In the genomic region with DNA sequence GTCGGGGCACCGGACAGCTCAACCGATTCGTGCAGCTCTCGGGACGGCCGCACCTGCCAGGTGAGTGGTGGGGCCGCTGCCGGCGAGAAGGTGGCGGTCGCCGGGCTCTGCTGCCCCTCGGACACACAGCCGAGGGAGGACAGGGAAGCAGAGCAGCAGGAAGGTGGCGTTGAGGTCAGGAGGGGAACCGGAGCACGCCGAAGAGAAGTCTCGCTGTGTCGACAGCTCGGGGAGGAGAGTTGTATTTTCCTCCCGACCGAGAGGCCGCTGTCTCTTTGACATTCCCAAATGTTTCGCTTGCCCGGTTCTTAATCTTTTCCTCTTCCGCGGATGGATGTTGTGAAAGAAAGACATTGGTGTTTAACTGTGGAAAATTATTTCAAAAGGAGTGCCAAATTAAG, we compare ENCODE assay signal across 7 mouse cellular contexts. TPM values are rescaled to one million over a fixed set of nuclear protein-coding genes. Genes with fewer than 3 reads are reported as not detected.
DNase-seq lines count a peak whose midpoint lies in the region; ATAC-seq and TF ChIP-seq lines count a peak whose summit lies in the region.

No protein-coding gene starts in this region.

- WGBS in lung, embryonic 16.5 days: under 1% methylated on average over 29 of the region's 29 CpGs
- WGBS in stomach, postnatal 0 days: under 1% methylated on average over 29 of the region's 29 CpGs

- H3K9ac ChIP-seq in lung, embryonic 16.5 days (ENCODE audit: low read length): peak overlapping the region; percentile 87
- H3K9ac ChIP-seq in stomach, postnatal 0 days (ENCODE audit: low read length): peak overlapping the region; percentile 91

- H3K4me1 ChIP-seq in cortical plate, adult 2 months (ENCODE audit: control insufficient read depth, insufficient read depth, low read length): peaks cover 4% of the 10 kb centered on the region; the same call in 1 of the 2 replicates
- no peaks in the 10 kb centered on the region; the same call in 1 of the 2 replicates for H3K4me1 ChIP-seq in lung, embryonic 16.5 days (replicated peaks; ENCODE audit: control insufficient read depth, insufficient read depth, low read length)
- no peaks in the 10 kb centered on the region for H3K4me1 ChIP-seq in stomach, postnatal 0 days (replicated peaks; ENCODE audit: control insufficient read depth, insufficient read depth)

- TF ChIP-seq POLR2A in cortical plate, adult 2 months (IDR thresholded peaks at IDR 0.05; ENCODE audit: extremely low read depth, insufficient read depth, low read length): no peak

- H3K9me3 ChIP-seq in lung, embryonic 16.5 days (ENCODE audit: control insufficient read depth, low read length): no peaks in the 10 kb centered on the region
- no peaks in the 10 kb centered on the region for H3K9me3 ChIP-seq in stomach, postnatal 0 days (ENCODE audit: control insufficient read depth, low read length)

- 0 out of 2 replicates have a peak, but pooled peaks cover under 1% of the 10 kb centered on the region for H3K36me3 ChIP-seq in lung, embryonic 16.5 days (ENCODE audit: control insufficient read depth, insufficient read depth, low read length)
- no peaks in the 10 kb centered on the region for H3K36me3 ChIP-seq in stomach, postnatal 0 days (ENCODE audit: control insufficient read depth, insufficient read depth, low read length)

- peak overlapping the region; percentile 82 for H3K4me3 ChIP-seq in cortical plate, adult 2 months (ENCODE audit: insufficient read depth, low read length)
- peak overlapping the region; percentile 83 for H3K4me3 ChIP-seq in lung, embryonic 16.5 days (ENCODE audit: low read length)
- peak overlapping the region; percentile 99 for H3K4me3 ChIP-seq in stomach, postnatal 0 days (ENCODE audit: low read depth, low read length)

- H3K27me3 ChIP-seq in lung, embryonic 16.5 days (ENCODE audit: control insufficient read depth, insufficient read depth, low read depth, low read length): no peaks in the 10 kb centered on the region
- H3K27me3 ChIP-seq in stomach, postnatal 0 days (ENCODE audit: control insufficient read depth, insufficient read depth, low read length): no peaks in the 10 kb centered on the region

- TF ChIP-seq EP300 in stomach, postnatal 0 days (optimal IDR thresholded peaks at IDR 0.05): no peak

- DNase-seq in retina, embryonic 14.5 days (ENCODE audit: low spot score): peak; percentile 43
- DNase-seq in retina, postnatal 1 day: no peak
- DNase-seq in heart, postnatal 4 days: peak; percentile 50
- peak; percentile 62 for DNase-seq in stomach, postnatal 0 days (ENCODE audit: low spot score)
- DNase-seq in cerebellum, postnatal 10 days: no peak

- peak overlapping the region; percentile 65 for H3K4me2 ChIP-seq in lung, embryonic 16.5 days (ENCODE audit: low read depth, low read length)
- peak overlapping the region; percentile 61 for H3K4me2 ChIP-seq in stomach, postnatal 0 days (replicated peaks; ENCODE audit: low read depth)

- no peak overlapping the region for H3K27ac ChIP-seq in cortical plate, adult 2 months (ENCODE audit: insufficient read depth, low read length)
- H3K27ac ChIP-seq in lung, embryonic 16.5 days (ENCODE audit: low read length): peak overlapping the region; percentile 81
- H3K27ac ChIP-seq in stomach, postnatal 0 days (replicated peaks): peak overlapping the region; percentile 94

- ATAC-seq in lung, embryonic 16.5 days (ENCODE audit: low read depth): peak; percentile 20; the same call in 1 of the 2 replicates
- ATAC-seq in stomach, postnatal 0 days (ENCODE audit: low FRiP score, low TSS enrichment): peak; percentile 23; the same call in 1 of the 2 replicates

- TF ChIP-seq CTCF in cortical plate, adult 2 months (IDR thresholded peaks at IDR 0.05; ENCODE audit: extremely low read depth, insufficient read depth, low read length): no peak
- TF ChIP-seq CTCF in stomach, postnatal 0 days (IDR thresholded peaks at IDR 0.05; ENCODE audit: low read depth): no peak

RNA-seq across cellular contexts. Expression of a gene that starts 0.4 kb away (rescaled TPM):
- polyA plus RNA-seq in cortical plate, adult 2 months (2012; rRNA removed): 58.0 and 67.4 TPM in 2 replicates
- total RNA-seq in heart, postnatal 4 days (2021): 10 to 100 TPM; 74.4 to 75.9 TPM
- polyA plus RNA-seq in lung, embryonic 16.5 days (2015; fragmentation: Nextera tagmentation; extraction: Ambion mirVana): 19.3 and 22.6 TPM in 2 replicates
- 6.0 and 6.3 TPM in 2 replicates for polyA plus RNA-seq in stomach, postnatal 0 days (2015; fragmentation: Nextera tagmentation; extraction: Ambion mirVana)

RNA-seq across cellular contexts. Expression of a gene that starts 11.3 kb away (rescaled TPM):
- polyA plus RNA-seq in cortical plate, adult 2 months (2012; rRNA removed): 24.3 and 24.9 TPM in 2 replicates
- 10 to 100 TPM; 22.9 to 24.5 TPM for total RNA-seq in heart, postnatal 4 days (2021)
- 53.5 and 56.3 TPM in 2 replicates for polyA plus RNA-seq in lung, embryonic 16.5 days (2015; fragmentation: Nextera tagmentation; extraction: Ambion mirVana)
- 16.4 TPM in 2 replicates for polyA plus RNA-seq in stomach, postnatal 0 days (2015; fragmentation: Nextera tagmentation; extraction: Ambion mirVana)

Comparison
In these comparisons a context has a peak if more than half of its experiments do, and no peak if none do; other contexts are left out.
1. DNase-seq: peak in retina, embryonic 14.5 days (single experiment), heart, postnatal 4 days (single experiment) and stomach, postnatal 0 days (single experiment); none in retina, postnatal 1 day (single experiment) and cerebellum, postnatal 10 days (0 of 2).
2. Peak in every context shown above with its lines, with median percentiles within 50 percentile points of each other: H3K4me3 ChIP-seq.